Mouse (Mus musculus): Measurements from ENCODE around the gene Tnks2.
"Not testable (repeated sequence)": the region's sequence is repeated elsewhere in the genome, so short reads cannot be mapped to it uniquely, and the experiment has no call there.

The Tnks2 gene

GRCm38 (mm10) chr19:36833788-36834531 lies at the start of gene Tnks2:
TSS of gene Tnks2 (plus strand) at chr19:36834232.
- DNase-seq: peak; percentile 95

GRCm38 (mm10) chr19:36789873-36790733 lies 43.9 kb upstream of the Tnks2 start:
- DNase-seq: peak; percentile 25

GRCm38 (mm10) chr19:36792589-36792988 lies 41.4 kb upstream of the Tnks2 start:
- no peak for DNase-seq

GRCm38 (mm10) chr19:36793450-36793849 lies 40.6 kb upstream of the Tnks2 start:
- DNase-seq: no peak

DNA sequence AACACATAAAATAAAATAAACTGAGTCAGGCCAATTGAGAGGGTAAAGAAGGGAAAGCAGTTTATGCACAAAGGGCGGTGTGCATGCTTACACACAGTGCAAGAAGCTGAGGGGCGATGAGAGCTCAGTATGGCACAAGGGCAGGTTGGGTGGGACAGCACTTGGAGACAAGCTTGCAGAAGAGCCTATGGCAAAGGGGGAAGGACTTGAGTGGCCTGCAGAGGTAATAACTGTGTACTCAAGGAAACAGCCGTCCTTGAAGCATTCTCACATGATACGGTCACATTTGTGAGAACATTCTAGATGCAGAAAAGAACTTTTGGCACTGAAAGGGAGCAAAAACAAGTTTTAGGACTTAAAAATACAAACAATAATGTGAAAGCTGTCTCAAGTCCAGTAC lies 40.0 kb upstream of the Tnks2 start:
- no peak for DNase-seq

- DNase-seq: no peak
These were observed 38.8 kb upstream of the Tnks2 start for GRCm38 (mm10) chr19:36795277-36795676.

DNA sequence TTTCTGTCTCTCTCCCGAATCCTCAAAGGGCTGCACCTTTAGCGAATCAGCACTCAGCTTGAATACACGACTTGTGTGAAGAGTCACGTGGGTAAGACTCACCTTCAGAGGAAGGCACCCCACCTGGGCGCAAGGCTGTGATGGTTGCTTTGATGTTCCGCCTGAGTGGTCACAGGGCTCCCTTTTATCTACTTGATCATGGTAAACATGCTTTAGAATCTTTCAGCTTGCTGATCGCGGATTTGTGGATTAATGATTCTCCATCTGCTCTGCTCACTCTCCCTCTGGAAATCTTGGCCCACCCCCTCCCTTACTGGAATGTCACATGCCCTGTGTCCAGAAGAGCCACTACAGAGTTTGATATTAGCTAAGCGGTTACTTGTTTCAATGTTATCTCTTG lies 37.1 kb upstream of the Tnks2 start:
- DNase-seq: no peak

DNA sequence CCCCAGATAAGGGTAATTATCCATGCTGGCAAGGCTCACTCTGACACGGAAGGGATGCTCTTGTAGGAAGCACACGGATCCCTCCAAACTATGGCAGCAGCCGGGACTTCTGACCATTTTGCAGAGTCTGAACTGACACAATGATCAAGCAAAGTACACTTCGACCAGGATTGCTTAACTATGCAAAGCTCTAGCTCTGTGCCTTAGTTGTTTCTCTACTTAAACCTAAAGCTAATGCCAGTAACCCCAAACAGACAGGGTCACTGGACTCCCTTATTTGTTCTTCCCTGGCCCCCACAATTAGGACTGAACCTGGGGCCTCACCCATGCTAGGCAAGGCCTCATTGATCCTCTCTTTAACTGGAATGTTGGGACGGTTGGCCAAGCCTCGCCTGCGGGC lies 33.7 kb upstream of the Tnks2 start:
- no peak for DNase-seq

GRCm38 (mm10) chr19:36801856-36802641 lies 32.0 kb upstream of the Tnks2 start:
- DNase-seq: no peak

DNA sequence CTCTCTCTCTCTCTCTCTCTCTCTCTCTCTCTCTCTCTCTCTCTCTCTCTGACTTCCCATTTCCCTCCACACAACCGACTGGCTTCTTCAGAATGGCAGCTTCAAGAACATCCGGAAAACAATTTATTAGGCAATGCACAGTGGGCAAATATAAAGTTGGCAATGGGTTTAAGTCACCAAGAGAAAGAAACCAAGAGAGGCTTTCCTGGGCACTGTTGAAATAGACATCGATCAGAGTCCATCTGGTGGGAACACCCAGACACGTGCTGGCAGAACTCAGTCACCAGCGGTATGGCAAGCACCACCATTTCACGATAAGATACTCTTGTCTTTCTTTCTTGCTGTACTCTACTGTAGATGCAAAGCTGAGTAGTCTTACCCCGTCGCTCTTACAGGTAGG lies 30.6 kb upstream of the Tnks2 start:
- DNase-seq: no peak

GRCm38 (mm10) chr19:36806842-36807241 lies 27.2 kb upstream of the Tnks2 start:
- DNase-seq: no peak

DNA sequence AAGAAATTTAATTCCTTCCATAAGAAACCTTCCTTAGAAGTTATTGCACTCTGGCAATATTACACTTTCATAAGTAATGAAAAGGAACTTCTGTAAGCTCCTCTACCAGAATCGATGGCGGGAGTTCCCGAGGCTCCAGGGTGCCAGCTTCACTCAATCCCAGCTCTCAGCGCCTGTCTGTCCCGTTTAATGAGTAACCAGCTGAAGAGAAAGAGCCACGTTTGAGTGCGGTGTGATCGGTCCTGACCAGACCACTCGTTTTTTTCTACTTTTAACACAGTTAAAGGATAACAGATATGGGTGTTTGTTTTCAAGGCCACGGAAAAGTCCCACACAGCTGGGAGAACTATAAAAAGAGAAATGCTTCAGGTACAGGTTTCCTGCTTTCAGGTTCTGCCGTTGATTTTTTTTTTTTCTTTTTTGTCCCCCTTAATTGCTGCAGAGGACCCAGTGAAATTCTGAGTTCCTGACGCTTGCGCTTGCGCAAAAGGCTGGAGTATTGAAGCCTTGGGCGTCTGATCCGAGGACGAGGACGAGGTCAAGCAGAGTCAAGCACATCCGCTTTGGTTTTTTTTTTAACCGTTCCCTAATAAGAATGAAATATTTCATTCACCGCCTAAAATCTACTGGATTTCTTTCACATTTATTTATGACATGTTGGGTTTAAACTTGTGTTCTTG lies 25.5 kb upstream of the Tnks2 start:
- no peak for DNase-seq

DNA sequence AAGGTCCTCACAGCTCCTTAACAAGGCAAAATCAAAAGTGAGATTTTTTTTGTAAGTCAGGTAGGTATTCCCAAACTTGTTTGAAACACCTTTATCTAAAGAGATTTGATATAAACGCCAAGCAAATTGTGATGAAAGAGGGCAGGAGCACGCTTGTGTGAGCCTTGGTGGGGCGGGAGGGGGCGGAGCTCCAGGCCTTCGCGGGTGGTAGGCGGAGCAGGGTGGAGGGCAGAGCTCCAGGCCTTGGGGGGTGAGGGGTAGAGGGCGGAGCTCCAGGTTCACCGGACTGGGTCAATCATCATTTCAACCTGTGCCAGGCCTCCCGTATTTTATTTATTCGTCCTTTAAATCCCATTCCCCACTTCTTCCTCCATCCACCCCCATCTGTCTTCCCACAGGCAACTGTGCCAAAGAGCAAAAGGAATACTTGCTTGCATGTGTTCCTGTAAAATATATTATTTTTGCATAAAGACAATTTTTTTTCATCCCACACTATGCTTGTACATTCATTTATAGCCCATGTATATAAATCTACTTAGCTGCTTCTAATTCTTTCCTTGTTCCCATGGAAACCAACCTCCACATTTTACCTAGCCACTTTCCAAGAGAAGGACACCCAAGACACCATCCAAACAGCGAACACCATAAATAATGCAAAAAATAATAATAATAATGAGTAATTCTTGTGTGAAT lies 24.4 kb upstream of the Tnks2 start:
- DNase-seq: no peak

DNA sequence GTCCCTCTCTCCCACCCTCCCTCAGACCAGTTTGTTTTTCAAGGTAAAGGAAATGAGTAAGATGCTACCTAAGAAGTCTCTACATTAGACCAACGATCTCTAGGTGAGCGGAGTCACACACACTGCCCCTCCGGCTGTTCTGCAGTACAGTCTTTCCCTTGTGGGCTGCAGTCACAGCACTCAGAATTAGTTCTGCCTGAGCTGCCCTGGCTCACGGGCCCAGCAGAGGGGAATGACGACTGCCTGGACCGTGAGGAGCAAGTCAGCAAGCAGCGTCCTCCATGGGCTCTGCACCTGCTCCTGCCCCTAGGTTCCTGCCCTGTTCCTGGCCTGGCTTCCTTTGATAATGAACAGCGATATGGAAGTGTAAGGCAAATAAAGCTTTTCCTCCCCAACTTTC lies 22.0 kb upstream of the Tnks2 start:
- no peak for DNase-seq

GRCm38 (mm10) chr19:36815396-36816271 lies 18.4 kb upstream of the Tnks2 start:
- peak; percentile 77 for DNase-seq

DNA sequence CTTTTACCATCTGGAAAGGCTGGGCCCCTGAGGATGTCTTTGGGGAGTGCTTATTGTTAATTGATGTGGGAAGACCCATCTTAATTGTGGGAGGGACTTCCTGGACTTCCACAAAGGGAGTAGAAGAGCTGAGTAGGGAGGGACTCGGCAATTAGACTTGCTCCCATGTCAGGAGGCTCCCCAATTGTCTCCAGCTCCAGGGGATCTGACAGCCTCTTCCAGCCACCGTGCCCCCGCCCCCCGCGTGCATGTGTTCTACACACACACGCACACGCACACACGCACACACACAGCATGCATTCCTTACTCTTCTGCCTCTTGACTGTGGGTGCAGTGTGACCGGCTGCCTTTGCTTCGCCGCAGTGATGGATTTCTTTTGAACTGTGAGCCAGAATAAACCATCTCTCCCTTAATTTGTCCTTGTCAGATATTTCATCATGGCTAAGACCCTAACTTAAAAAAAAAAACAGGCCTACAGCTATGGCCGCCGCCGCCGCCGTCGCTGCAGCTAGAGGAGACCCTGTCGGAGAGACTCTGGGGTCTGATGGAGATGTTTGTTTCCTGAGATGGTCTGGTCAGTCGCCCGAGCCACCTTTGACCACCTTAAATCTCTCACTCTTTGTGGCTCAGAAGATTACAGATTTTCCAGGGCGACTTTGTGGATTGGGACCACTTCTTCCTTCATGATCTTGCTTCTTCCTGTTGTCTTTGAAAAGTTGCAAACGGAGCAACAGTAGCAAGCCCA lies 15.7 kb upstream of the Tnks2 start:
- DNase-seq: no peak

DNA sequence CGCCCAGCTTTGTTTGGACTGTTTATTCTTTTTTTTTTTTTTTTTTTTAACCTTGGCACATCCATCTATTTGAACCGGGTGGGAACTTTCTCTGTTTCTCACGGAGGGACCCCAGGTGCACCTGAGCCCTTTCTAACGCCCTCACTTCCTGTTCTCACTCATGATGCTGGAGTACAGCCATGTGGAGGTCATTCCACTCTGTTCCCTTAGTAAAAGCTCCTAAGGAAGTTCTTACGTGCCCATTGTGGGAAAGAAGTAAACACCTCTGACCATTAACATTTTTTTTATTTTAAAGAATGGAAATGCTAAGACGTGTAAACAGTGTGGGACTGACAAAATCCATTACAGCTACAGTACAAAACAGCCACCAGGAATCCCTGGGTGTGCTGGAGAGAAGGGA lies 14.8 kb upstream of the Tnks2 start:
- no peak for DNase-seq

DNA sequence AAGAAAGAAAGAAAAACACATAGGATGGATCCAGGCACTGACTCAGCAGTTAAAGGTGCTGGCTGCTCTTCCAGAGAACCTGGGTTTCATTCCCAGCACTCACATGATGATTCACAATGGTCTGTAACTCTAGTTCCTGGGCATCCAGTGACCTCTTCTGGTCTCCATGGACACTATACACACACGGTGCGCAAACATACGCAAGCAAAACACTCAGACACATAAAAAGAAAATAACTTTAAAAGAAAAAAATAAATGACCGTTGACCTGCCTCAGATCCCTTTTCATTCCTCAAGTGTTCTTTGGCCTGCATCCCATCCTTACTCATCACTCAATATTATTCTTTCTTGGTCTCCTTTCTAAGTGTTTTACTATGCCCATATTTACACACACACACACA lies 13.6 kb upstream of the Tnks2 start:
- DNase-seq: no peak

GRCm38 (mm10) chr19:36821301-36821700 lies 12.7 kb upstream of the Tnks2 start:
- not testable (repeated sequence) for DNase-seq

GRCm38 (mm10) chr19:36822701-36823100 lies 11.3 kb upstream of the Tnks2 start:
- no peak for DNase-seq

Measured in cerebellum, adult 9-10 months (tissue).